Mouse (Mus musculus) cerebellum, adult 11 months (tissue): Measurements from ENCODE around the gene Nck1.

Experiments
- DNase-seq: peaks from one replicate; pipeline ENCODE4 v3.0.0; 2022

Gene Nck1

DNA sequence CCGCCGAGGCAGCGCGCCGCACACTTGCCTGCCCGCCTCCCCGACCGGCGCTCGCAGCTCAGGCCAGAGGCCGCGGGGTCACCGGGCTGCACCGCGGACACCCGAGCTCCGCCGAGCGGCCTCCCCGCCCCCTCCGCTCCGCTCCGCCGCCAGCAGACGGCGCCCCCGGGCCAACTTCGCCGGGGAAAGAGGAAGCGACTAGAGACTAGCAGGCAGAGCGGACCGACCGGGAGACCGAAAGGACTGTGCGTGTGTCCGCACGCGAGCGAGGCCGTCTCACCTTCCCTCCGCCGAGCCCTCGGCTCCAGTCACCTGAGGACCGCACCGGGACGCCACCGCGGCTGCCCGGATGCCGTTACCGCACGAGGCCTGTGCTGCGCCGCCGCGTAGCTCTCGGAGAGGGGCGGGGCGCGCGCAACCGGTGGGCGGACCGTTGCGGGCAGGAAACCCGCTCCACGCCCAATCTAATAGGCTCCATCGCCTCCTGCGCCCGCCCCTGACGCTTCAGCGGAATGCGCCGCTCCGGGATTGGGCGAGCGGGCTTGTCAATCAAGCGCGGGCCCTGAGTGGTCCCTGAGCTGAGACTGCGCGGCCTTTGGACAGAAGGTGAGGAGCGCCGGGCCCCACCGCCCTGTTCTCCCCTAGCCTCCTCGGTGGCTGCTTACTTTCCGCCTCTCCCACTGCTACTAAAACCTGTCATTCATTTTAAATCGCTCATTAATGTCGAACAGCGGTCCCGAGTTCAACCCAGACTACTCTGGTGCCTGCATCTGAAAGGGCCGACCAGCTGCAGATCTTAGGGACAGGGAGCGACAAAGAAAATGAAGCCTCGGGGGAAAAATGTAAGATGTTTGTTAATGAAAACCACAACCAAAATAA is at the start of gene Nck1:
TSS of gene Nck1 (minus strand) at position 420 of the 879 bp plus-strand sequence.
- DNase-seq: peak; percentile 99

DNA sequence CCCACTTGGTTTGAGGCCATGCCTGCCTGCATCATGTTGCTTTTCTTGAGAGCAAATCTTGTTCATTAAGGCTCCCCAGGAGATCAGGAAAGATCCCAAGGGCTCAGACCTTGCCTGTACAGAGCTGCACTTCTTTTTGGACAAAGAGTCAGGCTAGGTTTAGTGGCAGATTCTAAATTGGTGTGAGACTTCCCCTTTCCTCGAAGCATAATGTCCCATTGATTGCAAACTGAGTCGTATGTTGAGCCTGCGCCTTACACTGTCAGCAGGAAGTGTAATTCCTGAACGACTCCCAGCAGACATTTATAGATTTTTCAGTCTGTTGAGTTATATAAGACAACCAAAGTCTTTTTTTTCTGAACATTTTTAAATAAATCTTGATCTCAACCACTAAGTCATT is 44.5 kb upstream of the Nck1 start:
- DNase-seq: no peak

DNA sequence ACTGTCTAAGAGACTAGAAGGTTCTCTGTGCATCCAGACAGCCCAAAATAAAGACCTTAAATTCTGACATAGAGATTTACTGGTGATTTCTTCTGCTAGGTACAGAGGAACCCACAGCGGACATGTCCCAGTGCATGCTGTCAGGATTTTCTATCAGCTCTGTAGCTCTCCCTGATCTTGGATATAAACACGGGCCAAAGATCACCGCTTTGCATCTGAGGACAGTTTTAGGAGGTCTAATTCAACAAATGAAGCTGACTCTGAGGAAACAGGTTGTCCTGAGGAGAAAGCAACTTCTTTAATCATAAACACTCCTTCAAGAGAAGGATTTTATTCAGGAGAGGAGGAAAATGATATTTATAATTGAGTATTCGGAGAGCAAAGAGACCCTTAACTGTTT is 38.1 kb upstream of the Nck1 start:
- DNase-seq: no peak

DNA sequence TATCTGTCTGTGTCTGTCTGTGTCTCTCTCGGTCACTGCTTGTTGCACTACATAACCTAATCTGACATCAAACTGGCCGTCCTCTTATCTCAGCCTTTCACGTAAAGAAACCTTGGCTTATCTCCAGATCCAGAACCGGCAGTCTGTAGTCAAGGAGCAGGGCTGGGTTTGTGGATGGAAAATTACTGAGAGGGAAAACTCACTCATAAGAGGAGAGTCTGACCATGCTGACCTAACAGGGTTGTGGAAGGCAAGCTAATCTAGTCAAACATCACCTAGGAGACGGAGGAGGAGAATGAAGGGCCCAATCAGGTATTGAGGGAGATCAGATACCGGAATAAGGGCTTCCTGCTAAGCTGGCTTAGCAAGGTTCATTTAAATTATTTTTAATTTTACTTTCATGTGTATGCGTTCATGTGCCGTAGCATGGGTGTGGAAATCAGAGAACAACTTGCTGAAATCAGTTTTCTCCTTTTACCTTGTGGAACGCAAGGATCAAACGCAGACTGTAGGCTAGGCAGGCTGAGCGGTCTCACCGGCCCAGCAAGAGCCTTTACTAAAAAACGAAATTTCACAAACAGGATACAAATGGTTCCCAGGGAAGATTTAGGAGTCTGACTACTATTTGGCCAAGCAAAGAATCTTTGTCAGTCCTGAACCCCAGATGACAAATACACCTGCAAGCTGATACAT is 37.1 kb upstream of the Nck1 start:
- DNase-seq: no peak

DNA sequence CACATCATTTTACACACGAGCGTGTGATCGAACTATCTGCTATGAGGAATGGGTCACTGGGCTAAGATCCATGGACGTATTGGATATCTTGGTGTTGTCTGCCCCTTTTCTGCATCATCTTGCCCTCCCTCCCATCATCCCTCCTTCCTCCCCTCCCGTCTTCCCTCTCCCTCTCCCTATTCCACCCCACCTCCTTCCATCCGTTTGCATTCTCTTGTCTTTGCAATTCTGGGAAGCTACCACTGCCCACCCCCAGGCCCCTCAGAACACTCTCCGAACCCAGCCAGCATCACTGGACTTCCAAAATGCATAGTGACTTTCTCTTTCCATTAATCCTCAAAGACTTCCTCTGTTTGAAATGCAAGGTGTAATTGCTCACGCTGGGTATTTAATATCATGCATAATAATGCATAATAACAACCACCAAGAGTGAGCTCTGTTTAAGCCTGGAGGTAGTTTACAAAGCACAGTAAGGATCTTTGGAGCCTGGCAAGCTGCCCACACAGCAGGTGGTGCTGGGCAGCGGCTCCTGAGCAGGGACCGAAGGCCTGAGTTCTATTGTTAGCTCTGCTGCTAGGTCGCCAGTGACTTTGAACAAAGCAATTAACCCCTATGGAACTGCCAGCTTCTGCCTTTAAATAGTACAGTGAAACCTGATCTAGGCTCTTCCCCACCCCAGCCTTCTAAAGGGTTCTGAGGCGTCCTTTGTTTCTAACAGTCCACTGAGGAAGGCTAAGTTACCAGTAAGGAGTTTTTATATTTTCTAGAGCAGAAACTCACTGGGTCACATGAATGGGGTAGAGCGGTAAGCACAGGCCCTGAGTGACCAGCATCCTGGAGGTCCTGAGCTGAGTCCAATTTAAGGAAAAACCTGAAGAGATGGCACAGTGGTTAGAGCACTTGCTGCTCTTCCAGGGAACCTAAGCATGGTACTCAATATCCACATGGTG is 35.9 kb upstream of the Nck1 start:
- peak; percentile 70 for DNase-seq

DNA sequence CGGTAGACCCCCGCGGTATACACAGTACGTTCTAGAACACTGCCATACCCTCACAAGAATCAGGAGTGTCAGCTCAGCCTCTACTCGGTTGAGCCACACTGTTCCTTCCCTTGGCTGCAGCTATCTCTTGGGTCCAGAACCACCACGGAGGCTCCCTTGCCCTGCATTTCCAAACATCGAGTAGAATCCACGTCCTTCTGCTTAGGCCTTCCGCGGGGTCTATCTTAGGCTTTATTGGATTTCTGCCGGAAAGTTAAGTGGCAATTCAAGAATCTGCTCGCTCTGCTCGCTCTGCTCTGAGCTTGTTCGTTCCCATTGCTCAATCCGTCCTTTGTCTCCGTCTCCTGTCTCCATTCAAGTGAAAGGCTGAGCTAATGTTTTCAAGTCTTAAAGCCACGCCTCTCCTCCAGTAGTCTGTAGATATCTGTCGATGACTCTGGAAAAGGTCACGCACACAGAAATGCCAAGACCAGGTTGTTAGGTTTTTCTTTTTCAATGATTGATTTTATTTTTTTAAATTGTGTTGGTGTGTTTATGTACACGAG is 34.3 kb upstream of the Nck1 start:
- DNase-seq: no peak

DNA sequence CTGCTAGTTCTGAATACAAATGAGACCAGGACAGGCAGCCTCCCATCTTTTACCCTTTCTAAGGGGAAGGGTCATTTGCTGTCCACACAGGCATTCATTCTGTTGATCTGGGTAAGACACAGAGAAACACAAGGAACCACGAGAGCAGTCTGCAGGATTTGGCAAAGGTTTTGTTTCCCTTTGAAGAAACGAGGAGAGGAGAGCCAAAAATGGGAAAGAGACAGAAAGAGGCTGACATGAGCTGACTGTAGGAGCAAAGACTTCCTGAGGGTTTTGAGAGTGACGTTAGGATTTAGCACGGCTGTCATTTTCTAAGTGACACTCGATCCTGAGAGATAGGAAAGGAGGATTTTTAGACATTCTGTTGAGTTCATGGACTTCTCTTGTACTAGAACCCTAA is 28.0 kb upstream of the Nck1 start:
- no peak for DNase-seq

GRCm38 (mm10) chr9:100573300-100573699 is 27.4 kb upstream of the Nck1 start:
- DNase-seq: no peak

- DNase-seq: no peak
Observed at GRCm38 (mm10) chr9:100571511-100571910, 25.6 kb upstream of the Nck1 start.

GRCm38 (mm10) chr9:100570626-100571233 is 24.8 kb upstream of the Nck1 start, which contains the start of gene Slc35g2:
Gene Slc35g2 (minus strand): TSS chr9:100571090.
- DNase-seq: peak; percentile 65

GRCm38 (mm10) chr9:100569798-100570625 is 24.1 kb upstream of the Nck1 start:
- peak; percentile 83 for DNase-seq

GRCm38 (mm10) chr9:100560251-100560890 is 14.4 kb upstream of the Nck1 start:
- DNase-seq: peak; percentile 53

DNA sequence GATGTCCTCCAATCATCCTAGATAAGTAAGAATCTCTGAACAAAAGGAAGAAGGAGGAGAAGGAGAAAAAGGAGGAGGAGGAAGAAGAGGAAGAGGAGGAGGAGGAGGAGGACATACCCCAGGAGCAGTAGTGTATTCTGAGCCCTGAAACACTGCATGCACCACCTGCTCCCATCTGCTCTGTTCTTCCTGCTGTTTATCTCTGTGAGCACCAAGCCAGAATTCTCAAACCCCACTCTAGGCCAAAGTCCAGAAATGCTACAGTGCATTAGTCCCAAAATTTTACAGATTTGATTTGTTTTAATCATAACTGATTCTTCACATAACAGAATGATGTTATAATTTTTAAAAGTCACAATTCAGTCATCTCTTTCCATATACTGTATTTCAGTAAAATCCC is 13.1 kb upstream of the Nck1 start:
- peak; percentile 53 for DNase-seq

DNA sequence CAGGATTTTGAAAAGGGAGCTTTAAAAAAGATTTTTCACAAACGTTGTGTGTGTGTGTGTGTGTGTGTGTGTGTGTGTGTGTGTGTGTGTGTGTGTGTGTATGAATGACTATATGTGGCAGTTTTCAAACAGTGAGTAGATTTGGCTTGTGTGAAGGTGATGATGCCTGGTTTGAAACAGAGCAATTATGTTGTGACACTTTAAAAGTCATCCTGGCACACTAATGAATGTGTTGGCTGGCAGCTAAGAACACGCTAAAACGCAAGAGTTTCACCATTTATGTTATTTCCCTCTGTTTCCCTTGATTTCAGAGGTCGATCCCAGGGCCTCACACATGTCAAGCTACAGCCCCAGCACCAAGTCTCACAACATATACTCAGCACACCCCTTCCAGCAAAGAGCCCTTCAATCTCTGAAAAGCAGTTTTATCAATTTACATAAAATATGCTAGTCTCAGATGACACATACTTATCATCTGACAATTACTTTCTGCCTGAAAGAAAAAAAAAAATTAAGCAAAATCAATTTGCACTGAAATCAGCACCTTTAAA is 12.2 kb upstream of the Nck1 start:
- no peak for DNase-seq

DNA sequence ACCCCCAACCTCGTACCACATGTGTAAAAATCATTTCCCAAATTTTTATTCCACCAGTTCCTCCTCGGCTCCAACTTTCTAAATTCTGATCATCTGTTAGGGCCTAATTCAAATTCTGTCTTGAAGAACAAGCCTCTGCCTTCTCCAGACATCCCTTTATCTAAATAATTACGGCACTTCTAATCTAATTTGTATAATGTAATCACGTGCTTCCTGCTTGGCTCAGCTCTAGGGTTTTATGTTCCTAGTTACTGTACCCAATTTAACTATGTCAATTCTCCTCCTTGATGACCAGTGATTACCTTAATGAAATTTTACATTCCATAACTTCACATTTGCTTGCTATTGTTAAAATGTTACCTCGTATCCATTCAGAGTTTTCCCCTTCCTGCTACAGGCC is 9.8 kb upstream of the Nck1 start:
- DNase-seq: no peak

- no peak for DNase-seq
Observed at GRCm38 (mm10) chr9:100548313-100548712, 2.4 kb upstream of the Nck1 start.

DNA sequence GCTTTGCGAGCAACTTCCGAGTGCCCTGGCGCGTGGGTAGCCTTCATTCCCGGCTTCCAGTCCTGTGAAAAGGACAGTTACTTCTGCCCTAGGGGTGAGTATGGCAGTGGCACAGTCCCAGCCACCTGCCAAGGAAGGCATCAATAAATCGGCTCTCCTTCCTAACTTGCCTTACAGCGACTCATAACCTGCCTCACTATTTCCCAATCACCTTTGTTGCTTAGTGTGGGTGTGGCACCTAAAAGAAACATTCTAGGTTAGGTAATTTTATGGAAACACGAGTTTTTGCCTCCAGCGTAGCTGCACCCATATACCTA is 618 bp upstream of the Nck1 start:
- DNase-seq: no peak

- no peak for DNase-seq
Observed at GRCm38 (mm10) chr9:100544948-100545714, 803 bp downstream of the Nck1 start.

- DNase-seq: no peak
Observed at GRCm38 (mm10) chr9:100535618-100536262, 10.2 kb downstream of the Nck1 start.
